Mouse (Mus musculus) bone marrow, adult 2 months (tissue): ENCODE data around the gene Pak2. TPM values are rescaled to one million over a fixed set of nuclear protein-coding genes. Genes with fewer than 3 reads are reported as not detected.

Source experiments
- H3K27ac ChIP-seq: fragments of 200-500 bp; 2 replicates; pipeline ENCODE4 v1.5.1; 2012; ENCODE audit warnings: low read depth, mild to moderate bottlenecking, control low read depth, inconsistent platforms, low read length; ENCODE audit not compliant: control insufficient read depth, poor library complexity, insufficient read depth
- H3K4me1 ChIP-seq: fragments of 200-500 bp; 2 replicates; pipeline ENCODE4 v1.6.1; 2011; ENCODE audit warnings: low read length; ENCODE audit not compliant: control insufficient read depth, insufficient read depth
- H3K4me3 ChIP-seq: fragments of 200-500 bp; replicated peaks from 2 replicates; pipeline ENCODE3; 2011; ENCODE audit warnings: mild to moderate bottlenecking, low read depth, low read length, control low read depth; ENCODE audit not compliant: control insufficient read depth
- CTCF ChIP-seq: fragments of 200-500 bp; IDR thresholded peaks from 2 replicates; pipeline ENCODE4 v1.5.1; 2011; ENCODE audit warnings: low read length, control low read depth; ENCODE audit not compliant: control insufficient read depth, insufficient read depth
- POLR2A ChIP-seq: fragments of 200-500 bp; IDR thresholded peaks from 2 replicates; pipeline ENCODE4 v1.6.1; 2011; ENCODE audit warnings: low read depth, mild to moderate bottlenecking, control low read depth, low read length, borderline replicate concordance; ENCODE audit not compliant: control insufficient read depth
- WGBS: fragments of 180-500 bp; shearing (Covaris S2); methylation state at CpG from one replicate; pipeline ENCODE4 v1.1.7; 2018; 5-methylcytosine and 5-hydroxymethylcytosine counted together
- polyA plus RNA-seq: library from polyadenylated mRNA; stranded (reverse); fragments of >200 nt; gene quantifications from 2 replicates; pipeline ENCODE4 v1.2.4, GENCODE M21; 2011; ENCODE audit warnings: low replicate concordance; ENCODE audit not compliant: missing spikeins, insufficient read depth, insufficient read length

Gene Pak2
- polyA plus RNA-seq, 1 experiment: 25.2 TPM

- peak within 1 kb of the TSS; percentile 60 for H3K27ac ChIP-seq
- WGBS: under 1% methylated on average over 66 of the region's 66 CpGs
- TF ChIP-seq POLR2A: peak; percentile 89; the same call in 1 of the 2 replicates
- peak; percentile 11; the same call in 1 of the 2 replicates for TF ChIP-seq CTCF
- H3K4me1 ChIP-seq: no peaks in the 10 kb centered on the region; the same call in 1 of the 2 replicates
- peak within 1 kb of the TSS; percentile 85 for H3K4me3 ChIP-seq
These were observed 76.3 kb downstream of the Pak2 start, which contains the start of gene Senp5 for GRCm38 (mm10) chr16:32002509-32003477. Gene Senp5 (minus strand): TSS chr16:32003287.

- no peak overlapping the region for H3K4me3 ChIP-seq
- whole genome bisulfite sequencing: 84% methylated on average over 5 of the region's 5 CpGs
These were observed 82.8 kb downstream of the Pak2 start for GRCm38 (mm10) chr16:31996371-31996770.

GRCm38 (mm10) chr16:31993946-31994345, 85.2 kb downstream of the Pak2 start:
- no peak for TF ChIP-seq POLR2A
- no peaks in the 10 kb centered on the region for H3K4me1 ChIP-seq
- no peak overlapping the region for H3K4me3 ChIP-seq
- no peak overlapping the region for H3K27ac ChIP-seq

More at GRCm38 (mm10) chr16:31996371-31996770, 82.8 kb downstream of the Pak2 start:
- TF ChIP-seq POLR2A (no peak), CTCF (no peak)
- no peaks in the 10 kb centered on the region for H3K4me1 ChIP-seq
- no peak overlapping the region for H3K27ac ChIP-seq

GRCm38 (mm10) chr16:31993195-31993594, 85.9 kb downstream of the Pak2 start:
- Histone ChIP-seq H3K4me3 (no peak overlapping the region), H3K4me1 (no peaks in the 10 kb centered on the region), H3K27ac (no peak overlapping the region)
- WGBS: 93% methylated on average over 4 of the region's 4 CpGs
- no peak for TF ChIP-seq CTCF
- TF ChIP-seq POLR2A: no peak

GRCm38 (mm10) chr16:31992039-31992438, 87.1 kb downstream of the Pak2 start:
- Histone ChIP-seq H3K4me3 (no peak overlapping the region), H3K27ac (no peak overlapping the region), H3K4me1 (no peaks in the 10 kb centered on the region)
- no peak for TF ChIP-seq POLR2A
- TF ChIP-seq CTCF: peak; percentile 25; the same call in 1 of the 2 replicates
- 81% methylated on average over 1 of the region's 1 CpGs for WGBS

- TF ChIP-seq POLR2A: no peak
- TF ChIP-seq CTCF: no peak
- 84% methylated on average over 5 of the region's 5 CpGs for WGBS
- no peak overlapping the region for H3K27ac ChIP-seq
- no peaks in the 10 kb centered on the region for H3K4me1 ChIP-seq
- H3K4me3 ChIP-seq: no peak overlapping the region
These were observed 98.2 kb downstream of the Pak2 start for GRCm38 (mm10) chr16:31980946-31981345.

- 91% methylated on average over 3 of the region's 3 CpGs for WGBS
These were observed 99.6 kb downstream of the Pak2 start for GRCm38 (mm10) chr16:31979501-31979900.

DNA sequence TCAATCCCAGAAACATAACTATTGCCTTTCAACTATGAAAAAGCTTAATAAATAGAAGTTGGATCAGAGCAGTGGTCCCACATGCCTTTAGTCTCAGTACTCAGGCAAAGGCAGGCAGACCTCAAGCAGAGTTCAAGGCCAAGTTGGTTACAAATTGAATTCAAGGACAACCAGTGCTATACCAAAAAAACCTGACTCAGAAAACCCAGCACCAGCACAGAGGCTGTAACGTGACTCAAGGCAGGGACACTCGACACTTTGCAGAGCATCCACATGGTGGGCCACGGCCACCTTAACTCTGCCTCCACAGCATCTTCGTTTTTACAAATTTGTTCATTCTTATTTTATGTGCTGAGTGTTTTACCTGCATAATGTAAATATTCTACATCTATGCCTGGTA, 103.9 kb downstream of the Pak2 start:
- H3K27ac ChIP-seq: no peak overlapping the region
- TF ChIP-seq POLR2A (no peak), CTCF (no peak)
- H3K4me3 ChIP-seq: no peak overlapping the region
- no peaks in the 10 kb centered on the region for H3K4me1 ChIP-seq
- 84% methylated on average over 4 of the region's 4 CpGs for WGBS

More at GRCm38 (mm10) chr16:31979501-31979900, 99.6 kb downstream of the Pak2 start:
- H3K27ac ChIP-seq: no peak overlapping the region
- H3K4me1 ChIP-seq: no peaks in the 10 kb centered on the region
- no peak for TF ChIP-seq CTCF
- TF ChIP-seq POLR2A: no peak
- H3K4me3 ChIP-seq: no peak overlapping the region

Other genes with a start within 250 kb of the Pak2 start
- gene Meltf, start 200.5 kb downstream of the Pak2 start, polyA plus RNA-seq: not detected in 2 replicates
- gene Pigz, start 145.5 kb downstream of the Pak2 start, polyA plus RNA-seq: 0.79 and 6.2 TPM in 2 replicates
- gene 0610012G03Rik, start 130.8 kb downstream of the Pak2 start, polyA plus RNA-seq: 16.2 and 24.9 TPM in 2 replicates
- 16.3 and 39.3 TPM in 2 replicates for gene Ncbp2, start 130.8 kb downstream of the Pak2 start, polyA plus RNA-seq
- gene Senp5, start 76.1 kb downstream of the Pak2 start, polyA plus RNA-seq: 4.3 and 5.3 TPM in 2 replicates
- 11.1 and 35.7 TPM in 2 replicates for gene Pigx, start 20.4 kb upstream of the Pak2 start, polyA plus RNA-seq
- gene Cep19, start 20.5 kb upstream of the Pak2 start, polyA plus RNA-seq: 4.5 and 11.3 TPM in 2 replicates
- 22.6 and 50.5 TPM in 2 replicates for gene Nrros, start 86.3 kb upstream of the Pak2 start, polyA plus RNA-seq
- 3.3 and 6.1 TPM in 2 replicates for gene Bex6, start 100.5 kb upstream of the Pak2 start, polyA plus RNA-seq
- 4.4 and 6.0 TPM in 2 replicates for gene Fbxo45, start 167.8 kb upstream of the Pak2 start, polyA plus RNA-seq
- gene Wdr53, start 167.9 kb upstream of the Pak2 start, polyA plus RNA-seq: 14.0 and 15.5 TPM in 2 replicates
- not detected in 2 replicates for gene Smco1, start 192.1 kb upstream of the Pak2 start, polyA plus RNA-seq
- 22.6 and 32.5 TPM in 2 replicates for gene Rnf168, start 198.1 kb upstream of the Pak2 start, polyA plus RNA-seq